18 mouse cellular contexts compared by ENCODE assay signal in the genomic region with DNA sequence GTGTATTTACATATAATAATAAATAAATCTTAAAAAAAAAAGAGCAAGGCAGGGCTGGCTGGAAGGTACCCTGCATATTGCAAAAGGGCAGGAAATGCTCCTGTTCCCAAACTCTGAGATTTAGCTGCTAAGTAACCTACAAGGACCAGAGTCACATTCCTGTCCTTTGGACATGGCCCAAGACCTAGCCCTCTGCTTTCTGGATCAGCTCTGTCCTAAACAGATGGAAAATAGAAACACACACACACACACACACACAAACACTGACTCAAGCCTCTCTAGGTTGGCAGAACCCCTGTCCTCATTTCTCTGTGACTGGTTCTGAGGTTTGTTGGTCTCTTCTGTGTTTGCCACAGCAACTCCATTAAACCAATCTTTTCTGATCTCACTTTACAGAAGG. TPM values are rescaled to one million over a fixed set of nuclear protein-coding genes. Genes with fewer than 3 reads are reported as not detected.
DNase-seq lines count a peak whose midpoint lies in the region; ATAC-seq and TF ChIP-seq lines count a peak whose summit lies in the region.
"Had no signal": no experiment of that assay in that cellular context is flagged by ENCODE, and none has a peak within 500 bp of the region (broad histone marks: within the 10 kb centered on the region; RNA-seq: fewer than 3 reads in every experiment).

No protein-coding gene starts in this region.

- no peak for ATAC-seq in heart, postnatal 0 days (ENCODE audit: insufficient read depth, low read depth)
- ATAC-seq: midbrain, embryonic 13.5 days had no signal

- no peaks in the 10 kb centered on the region for H3K27me3 ChIP-seq in heart, postnatal 0 days (ENCODE audit: control insufficient read depth, insufficient read depth, low read length)
- H3K27me3 ChIP-seq: limb, embryonic 13.5 days; midbrain, embryonic 13.5 days had no signal

- peak overlapping the region; percentile 93 for H3K27ac ChIP-seq in heart, postnatal 0 days (ENCODE audit: low read depth)
- H3K27ac ChIP-seq: forebrain, embryonic 10.5 days; limb, embryonic 13.5 days; midbrain, embryonic 13.5 days had no signal

- TF ChIP-seq CTCF in heart, postnatal 0 days (IDR thresholded peaks at IDR 0.05; ENCODE audit: low read depth) = no peak

- no peak overlapping the region for H3K9ac ChIP-seq in heart, postnatal 0 days (replicated peaks; ENCODE audit: low read depth, low read length)
- H3K9ac ChIP-seq: limb, embryonic 13.5 days; lung, embryonic 14.5 days; midbrain, embryonic 13.5 days had no signal

- no peak overlapping the region for H3K4me3 ChIP-seq in heart, postnatal 0 days (ENCODE audit: low read depth, low read length)
- H3K4me3 ChIP-seq: forebrain, embryonic 10.5 days; limb, embryonic 13.5 days; midbrain, embryonic 13.5 days had no signal

- no peak for TF ChIP-seq EP300 in heart, postnatal 0 days (IDR thresholded peaks at IDR 0.05; ENCODE audit: low read depth)

- H3K4me2 ChIP-seq in heart, postnatal 0 days (ENCODE audit: low read depth, low read length) = no peak overlapping the region
- H3K4me2 ChIP-seq: limb, embryonic 13.5 days; lung, embryonic 14.5 days; midbrain, embryonic 13.5 days had no signal

- intact Hi-C loops in heart, postnatal 25 days (cut with DNase I) = loop anchor here (2.0 kb wide), 1 partner anchor 14 kb away; the partner anchor contains the start of gene Gnai2
- intact Hi-C loops in left cerebral cortex, postnatal 4 days (cut with DNase I) = no loop called here

- no peaks in the 10 kb centered on the region for H3K9me3 ChIP-seq in heart, postnatal 0 days (replicated peaks; ENCODE audit: control insufficient read depth, low read length)
- H3K9me3 ChIP-seq: forebrain, embryonic 10.5 days; limb, embryonic 13.5 days; midbrain, embryonic 13.5 days had no signal

- peaks cover 56% of the 10 kb centered on the region for H3K4me1 ChIP-seq in heart, postnatal 0 days (ENCODE audit: control insufficient read depth, insufficient read depth)

- peak; percentile 55 for DNase-seq in cerebellum, adult 9-11 months
- DNase-seq in cerebellum, adult 8-10 months = no peak
- no peak for DNase-seq in heart, postnatal 0 days (ENCODE audit: low spot score)
- no peak for DNase-seq in heart, postnatal 25 days (ENCODE audit: low spot score)
- peak; percentile 69 for DNase-seq in lung, postnatal 10 days
- DNase-seq in lung, postnatal 25 days (ENCODE audit: low spot score) = no peak
- no peak for DNase-seq in left cerebral cortex, adult 11 months (ENCODE audit: low spot score)
- DNase-seq in left cerebral cortex, postnatal 4 days = no peak
- DNase-seq: adrenal gland, postnatal 36 days; cerebellum, adult 11 months; layer of hippocampus, postnatal 36 days; lung, embryonic 14.5 days; retina, postnatal 1 day; spleen, adult 18-20 months; thymus, adult 18-20 months had no signal

- peaks cover 49% of the 10 kb centered on the region for H3K36me3 ChIP-seq in heart, postnatal 0 days (replicated peaks; ENCODE audit: control insufficient read depth, insufficient read depth, low read length)

RNA-seq across cellular contexts. Expression of gene Sema3b, which starts 11.9 kb away (rescaled TPM):
- 21.0 and 34.9 TPM in 2 replicates for total RNA-seq in heart, postnatal 0 days (2014; rRNA removed; ENCODE audit: low replicate concordance)
- polyA plus RNA-seq in heart, postnatal 0 days (2015; fragmentation: Nextera tagmentation; extraction: Ambion mirVana) = 8.9 and 9.1 TPM in 2 replicates
- 10 to 100 TPM; 15.0 to 17.8 TPM for total RNA-seq in heart, postnatal 25 days (2021)
- 1 to 10 TPM; 3.9 to 5.6 TPM for total RNA-seq in left cerebral cortex, postnatal 4 days (2021)

RNA-seq across cellular contexts. Expression of gene Gnai2, which starts 14.2 kb away (rescaled TPM):
- total RNA-seq in heart, postnatal 0 days (2014; rRNA removed; ENCODE audit: low replicate concordance) = 472 and 473 TPM in 2 replicates
- polyA plus RNA-seq in heart, postnatal 0 days (2015; fragmentation: Nextera tagmentation; extraction: Ambion mirVana) = 291 and 295 TPM in 2 replicates
- total RNA-seq in heart, postnatal 25 days (2021) = 100 to 1,000 TPM; 241 to 257 TPM
- total RNA-seq in left cerebral cortex, postnatal 4 days (2021) = 100 to 1,000 TPM; 302 to 303 TPM

RNA-seq across cellular contexts. Expression of gene Ifrd2, which starts 33.5 kb away (rescaled TPM):
- 22.3 and 31.2 TPM in 2 replicates for total RNA-seq in heart, postnatal 0 days (2014; rRNA removed; ENCODE audit: low replicate concordance)
- 28.6 and 33.6 TPM in 2 replicates for polyA plus RNA-seq in heart, postnatal 0 days (2015; fragmentation: Nextera tagmentation; extraction: Ambion mirVana)
- 10 to 100 TPM; 44.6 to 45.8 TPM for total RNA-seq in heart, postnatal 25 days (2021)
- 10 to 100 TPM; 12.5 to 14.5 TPM for total RNA-seq in left cerebral cortex, postnatal 4 days (2021)

RNA-seq across cellular contexts. Expression of gene Hyal3, which starts 40.3 kb away (rescaled TPM):
- 0.65 and 0.66 TPM in 2 replicates for total RNA-seq in heart, postnatal 0 days (2014; rRNA removed; ENCODE audit: low replicate concordance)
- polyA plus RNA-seq in heart, postnatal 0 days (2015; fragmentation: Nextera tagmentation; extraction: Ambion mirVana) = 0.29 and 0.44 TPM in 2 replicates
- under 1 TPM; 0.45 to 0.62 TPM for total RNA-seq in heart, postnatal 25 days (2021)
- total RNA-seq in left cerebral cortex, postnatal 4 days (2021) = 1 to 10 TPM; 1.5 to 2.1 TPM

RNA-seq across cellular contexts. Expression of gene Naa80, which starts 42.3 kb away (rescaled TPM):
- total RNA-seq in heart, postnatal 0 days (2014; rRNA removed; ENCODE audit: low replicate concordance) = 28.4 and 58.8 TPM in 2 replicates
- polyA plus RNA-seq in heart, postnatal 0 days (2015; fragmentation: Nextera tagmentation; extraction: Ambion mirVana) = 14.5 and 17.5 TPM in 2 replicates
- total RNA-seq in heart, postnatal 25 days (2021) = 10 to 100 TPM; 14.0 to 18.4 TPM
- 10 to 100 TPM; 11.9 to 13.0 TPM for total RNA-seq in left cerebral cortex, postnatal 4 days (2021)

Comparison
In these comparisons a context has a peak if more than half of its experiments do, and no peak if none do; other contexts are left out.
1. DNase-seq: peak in cerebellum, adult 9-11 months (single experiment) and lung, postnatal 10 days (single experiment); none in cerebellum, adult 8-10 months (single experiment), heart, postnatal 0 days (single experiment), heart, postnatal 25 days (single experiment), lung, postnatal 25 days (single experiment), left cerebral cortex, adult 11 months (single experiment) and left cerebral cortex, postnatal 4 days (single experiment).